Mouse (Mus musculus): ENCODE data around the gene Hk2. TPM values are rescaled to one million over a fixed set of nuclear protein-coding genes. Genes with fewer than 3 reads are reported as not detected.

Gene Hk2
- total and polyA plus RNA-seq, 2 experiments = 0.87 to 1.0 TPM

DNA sequence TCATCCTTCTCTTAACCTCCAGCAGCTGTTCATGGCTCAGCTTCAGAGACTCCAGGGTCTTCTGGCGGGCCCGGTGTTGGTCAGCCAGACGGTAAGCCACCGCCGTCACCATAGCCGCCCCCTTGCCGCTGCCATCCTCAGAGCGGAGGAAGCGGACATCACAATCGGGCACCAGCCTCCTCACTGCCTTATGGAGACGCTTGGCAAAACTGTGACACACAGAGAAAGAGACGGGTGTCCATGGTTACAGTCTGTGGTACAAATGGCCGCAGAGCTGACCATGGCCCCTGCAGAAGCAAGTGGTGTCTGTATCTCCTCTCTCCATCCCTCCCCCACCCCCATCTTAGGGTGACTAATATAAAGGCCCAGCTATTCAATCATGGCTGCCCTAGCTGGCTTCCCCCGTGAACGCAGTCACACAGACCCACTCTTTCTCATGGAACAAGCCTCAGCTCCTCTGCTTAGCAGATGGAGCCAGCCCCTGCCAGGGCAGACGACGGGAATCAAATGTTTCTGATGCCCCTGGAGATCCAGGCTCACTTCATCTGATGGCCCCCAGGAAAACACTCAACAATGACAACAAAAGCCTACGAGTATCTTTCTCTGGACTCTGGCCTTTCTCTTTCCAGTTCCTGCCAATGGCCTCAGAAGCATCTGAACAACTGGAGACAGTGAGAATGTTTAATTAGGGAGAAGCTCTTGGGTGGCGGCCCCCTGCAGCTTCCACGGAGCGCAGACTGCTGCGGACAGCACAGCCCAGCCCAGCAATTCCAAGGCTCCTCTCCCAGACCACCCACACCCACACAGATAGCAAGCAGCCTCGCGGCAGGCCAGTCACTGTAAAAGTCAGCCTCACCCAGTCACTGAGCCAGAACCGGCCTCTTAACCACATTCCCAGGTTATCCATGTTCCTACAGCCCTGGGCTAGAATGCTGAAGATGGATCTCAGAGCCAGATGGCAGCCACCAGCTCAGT is 37.3 kb downstream of the Hk2 start:
- Histone ChIP-seq H3K27ac (replicated peaks; ENCODE audit: insufficient read depth, low read depth, low read length) (no peak overlapping the region), H3K27me3 (ENCODE audit: control insufficient read depth, insufficient read depth, low read length) (no peaks in the 10 kb centered on the region), H3K4me3 (ENCODE audit: insufficient read depth, low read depth, low read length) (no peak overlapping the region), H3K36me3 (ENCODE audit: control insufficient read depth, insufficient read depth, low read length) (no peaks in the 10 kb centered on the region), H3K4me1 (ENCODE audit: control insufficient read depth, insufficient read depth, low read length) (no peaks in the 10 kb centered on the region), H3K9ac (ENCODE audit: low read depth, low read length) (no peak overlapping the region), H3K79me2 (ENCODE audit: control insufficient read depth, insufficient read depth, low read length) (no peaks in the 10 kb centered on the region)
- TF ChIP-seq CTCF (IDR thresholded peaks at IDR 0.05; ENCODE audit: low read depth, low read length) = no peak
- TF ChIP-seq POLR2A (IDR thresholded peaks at IDR 0.05; ENCODE audit: extremely low read depth, insufficient read depth, low read length) = no peak
- DNase-seq (ENCODE audit: extremely low read depth, low read depth, low spot score) = no peak
- WGBS = 90% methylated on average over 25 of the region's 25 CpGs

DNA sequence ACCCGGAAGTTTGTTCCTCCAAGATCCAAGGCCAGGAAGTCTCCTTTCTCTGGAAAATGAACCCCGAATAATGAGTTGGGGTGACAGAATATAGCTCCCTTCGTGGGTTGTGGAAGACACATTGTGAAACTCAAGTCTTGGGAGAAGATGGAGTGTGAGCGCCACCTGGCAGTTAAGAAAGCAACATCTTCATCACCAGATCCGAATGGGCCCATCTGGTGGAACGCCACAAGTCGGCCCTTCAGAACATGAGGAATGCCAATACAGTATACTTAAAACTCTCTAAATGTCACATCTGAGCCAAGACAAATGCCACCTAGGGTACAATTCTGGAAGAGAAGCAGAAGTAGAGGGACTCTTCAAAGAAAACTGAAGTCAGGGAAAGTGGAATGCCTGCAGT is 38.9 kb downstream of the Hk2 start:
- H3K27me3 ChIP-seq (ENCODE audit: control insufficient read depth, insufficient read depth, low read length) = no peaks in the 10 kb centered on the region
- H3K27ac ChIP-seq (replicated peaks; ENCODE audit: insufficient read depth, low read depth, low read length) = no peak overlapping the region
- H3K36me3 ChIP-seq (ENCODE audit: control insufficient read depth, insufficient read depth, low read length) = no peaks in the 10 kb centered on the region
- H3K4me3 ChIP-seq (ENCODE audit: insufficient read depth, low read depth, low read length) = no peak overlapping the region
- H3K4me1 ChIP-seq (ENCODE audit: control insufficient read depth, insufficient read depth, low read length) = no peaks in the 10 kb centered on the region
- no peak for DNase-seq (ENCODE audit: extremely low read depth, low read depth, low spot score)
- TF ChIP-seq POLR2A (IDR thresholded peaks at IDR 0.05; ENCODE audit: extremely low read depth, insufficient read depth, low read length) (no peak), CTCF (IDR thresholded peaks at IDR 0.05; ENCODE audit: low read depth, low read length) (no peak)
- no peak overlapping the region for H3K9ac ChIP-seq (ENCODE audit: low read depth, low read length)
- WGBS = 89% methylated on average over 7 of the region's 7 CpGs
- H3K79me2 ChIP-seq (ENCODE audit: control insufficient read depth, insufficient read depth, low read length) = no peaks in the 10 kb centered on the region

DNA sequence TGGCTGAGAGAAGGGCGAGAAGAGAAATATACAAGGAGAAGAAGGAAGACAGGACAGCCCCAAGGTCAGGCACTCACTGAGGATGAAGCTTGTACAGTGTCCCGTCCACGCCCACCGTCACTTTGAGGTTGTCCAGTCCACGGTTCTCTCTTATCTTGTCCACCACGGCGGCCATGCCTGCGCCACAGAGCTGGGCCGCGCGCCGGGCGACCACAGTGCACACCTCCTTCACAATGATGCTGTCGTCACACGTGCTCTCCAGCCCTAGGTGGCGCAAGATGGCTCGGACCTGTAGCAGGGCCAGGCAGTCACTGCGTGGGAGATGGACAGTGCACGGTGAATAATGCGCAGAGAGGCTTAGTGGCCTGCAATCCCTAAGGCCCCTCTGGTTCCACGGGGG is 45.6 kb downstream of the Hk2 start:
- Histone ChIP-seq H3K36me3 (ENCODE audit: control insufficient read depth, insufficient read depth, low read length) (no peaks in the 10 kb centered on the region), H3K9ac (ENCODE audit: low read depth, low read length) (no peak overlapping the region), H3K4me1 (ENCODE audit: control insufficient read depth, insufficient read depth, low read length) (no peaks in the 10 kb centered on the region), H3K27ac (replicated peaks; ENCODE audit: insufficient read depth, low read depth, low read length) (no peak overlapping the region), H3K79me2 (ENCODE audit: control insufficient read depth, insufficient read depth, low read length) (no peaks in the 10 kb centered on the region), H3K27me3 (ENCODE audit: control insufficient read depth, insufficient read depth, low read length) (no peaks in the 10 kb centered on the region), H3K4me3 (ENCODE audit: insufficient read depth, low read depth, low read length) (no peak overlapping the region)
- DNase-seq (ENCODE audit: extremely low read depth, low read depth, low spot score) = no peak
- WGBS = 89% methylated on average over 21 of the region's 21 CpGs
- TF ChIP-seq POLR2A (IDR thresholded peaks at IDR 0.05; ENCODE audit: extremely low read depth, insufficient read depth, low read length) (no peak), CTCF (IDR thresholded peaks at IDR 0.05; ENCODE audit: low read depth, low read length) (no peak)

DNA sequence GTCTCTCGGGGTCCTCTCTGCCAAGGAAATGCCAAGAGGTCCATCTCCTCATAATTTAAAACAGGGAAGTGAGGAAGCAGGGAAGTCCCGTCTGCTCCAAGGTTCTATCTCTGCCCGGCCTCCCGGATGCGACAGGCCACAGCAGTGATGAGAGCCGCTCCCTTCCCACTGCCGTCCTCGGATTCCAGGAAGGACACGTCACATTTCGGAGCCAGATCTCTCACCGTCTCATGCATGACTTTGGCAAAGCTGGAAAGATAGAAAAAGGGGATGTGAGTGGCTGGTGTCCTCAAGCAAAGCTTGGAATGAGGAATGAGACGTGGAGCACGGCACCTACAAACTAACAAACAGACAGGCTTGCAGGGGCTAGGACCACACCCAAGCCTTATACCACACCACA is 47.0 kb downstream of the Hk2 start:
- Histone ChIP-seq H3K27ac (replicated peaks; ENCODE audit: insufficient read depth, low read depth, low read length) (no peak overlapping the region), H3K9ac (ENCODE audit: low read depth, low read length) (no peak overlapping the region), H3K36me3 (ENCODE audit: control insufficient read depth, insufficient read depth, low read length) (no peaks in the 10 kb centered on the region), H3K27me3 (ENCODE audit: control insufficient read depth, insufficient read depth, low read length) (no peaks in the 10 kb centered on the region), H3K4me1 (ENCODE audit: control insufficient read depth, insufficient read depth, low read length) (no peaks in the 10 kb centered on the region), H3K79me2 (ENCODE audit: control insufficient read depth, insufficient read depth, low read length) (no peaks in the 10 kb centered on the region), H3K4me3 (ENCODE audit: insufficient read depth, low read depth, low read length) (no peak overlapping the region)
- 91% methylated on average over 13 of the region's 13 CpGs for WGBS
- TF ChIP-seq POLR2A (IDR thresholded peaks at IDR 0.05; ENCODE audit: extremely low read depth, insufficient read depth, low read length) (no peak), CTCF (IDR thresholded peaks at IDR 0.05; ENCODE audit: low read depth, low read length) (no peak)
- DNase-seq (ENCODE audit: extremely low read depth, low read depth, low spot score) = no peak

DNA sequence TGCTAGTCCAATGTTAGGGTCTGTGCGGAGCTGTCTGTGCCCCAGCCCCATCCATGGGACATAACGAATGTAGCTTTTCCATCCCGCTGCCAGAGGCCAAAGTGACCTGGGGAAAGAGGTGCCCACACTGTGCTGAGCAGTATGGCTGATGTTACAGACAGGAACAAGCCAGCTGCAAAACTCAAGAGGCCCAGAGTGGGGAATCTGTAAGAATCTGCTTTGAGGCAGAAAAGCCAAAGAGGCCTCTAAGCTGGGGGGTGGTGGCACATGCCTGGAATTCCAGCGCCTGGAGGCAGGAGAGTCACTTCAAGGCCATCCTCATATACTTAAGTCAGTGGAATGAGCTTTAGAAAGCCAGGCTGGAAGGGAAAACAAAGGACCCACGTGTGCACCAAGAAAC is 50.9 kb downstream of the Hk2 start:
- Histone ChIP-seq H3K79me2 (ENCODE audit: control insufficient read depth, insufficient read depth, low read length) (no peaks in the 10 kb centered on the region), H3K27ac (replicated peaks; ENCODE audit: insufficient read depth, low read depth, low read length) (no peak overlapping the region), H3K4me1 (ENCODE audit: control insufficient read depth, insufficient read depth, low read length) (no peaks in the 10 kb centered on the region), H3K27me3 (ENCODE audit: control insufficient read depth, insufficient read depth, low read length) (no peaks in the 10 kb centered on the region), H3K36me3 (ENCODE audit: control insufficient read depth, insufficient read depth, low read length) (no peaks in the 10 kb centered on the region), H3K9ac (ENCODE audit: low read depth, low read length) (no peak overlapping the region), H3K4me3 (ENCODE audit: insufficient read depth, low read depth, low read length) (no peak overlapping the region)
- DNase-seq (ENCODE audit: extremely low read depth, low read depth, low spot score) = no peak
- TF ChIP-seq CTCF (IDR thresholded peaks at IDR 0.05; ENCODE audit: low read depth, low read length) (no peak), POLR2A (IDR thresholded peaks at IDR 0.05; ENCODE audit: extremely low read depth, insufficient read depth, low read length) (no peak)
- 73% methylated on average over 5 of the region's 5 CpGs for WGBS

DNA sequence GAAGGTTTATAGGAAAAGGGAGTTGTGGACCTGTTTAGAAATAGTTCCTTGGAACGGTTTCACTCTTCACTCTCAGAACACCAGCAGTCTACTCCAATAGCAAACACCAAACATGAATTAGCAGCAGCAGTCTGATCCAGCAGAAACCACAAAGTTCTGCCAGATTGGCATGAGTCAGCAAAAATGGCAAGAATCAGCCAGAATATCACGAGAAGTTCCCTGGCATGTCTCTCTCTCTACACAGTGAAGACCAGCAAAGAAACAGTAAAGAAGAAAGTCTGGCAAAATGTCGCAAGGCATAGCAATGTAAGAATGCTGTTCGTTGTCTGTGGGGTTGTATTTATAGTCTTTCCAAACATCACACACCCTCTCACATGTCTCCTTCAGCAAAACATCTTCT is 58.1 kb downstream of the Hk2 start:
- Histone ChIP-seq H3K27ac (replicated peaks; ENCODE audit: insufficient read depth, low read depth, low read length) (no peak overlapping the region), H3K4me1 (ENCODE audit: control insufficient read depth, insufficient read depth, low read length) (no peaks in the 10 kb centered on the region), H3K9ac (ENCODE audit: low read depth, low read length) (no peak overlapping the region), H3K4me3 (ENCODE audit: insufficient read depth, low read depth, low read length) (no peak overlapping the region), H3K79me2 (ENCODE audit: control insufficient read depth, insufficient read depth, low read length) (no peaks in the 10 kb centered on the region), H3K27me3 (ENCODE audit: control insufficient read depth, insufficient read depth, low read length) (no peaks in the 10 kb centered on the region), H3K36me3 (ENCODE audit: control insufficient read depth, insufficient read depth, low read length) (no peaks in the 10 kb centered on the region)
- no peak for DNase-seq (ENCODE audit: extremely low read depth, low read depth, low spot score)
- TF ChIP-seq CTCF (IDR thresholded peaks at IDR 0.05; ENCODE audit: low read depth, low read length) = no peak
- 78% methylated on average over 4 of the region's 4 CpGs for WGBS

Data from liver, adult 2 months (tissue).